Mouse (Mus musculus): ENCODE measurements at regions not wholly inside any gene's neighbourhood (a gene's known extent, or its start where the extent isn't known, plus 50 kb on each side); places are given as distances from the start of the nearest gene placed in this dataset.

DNA sequence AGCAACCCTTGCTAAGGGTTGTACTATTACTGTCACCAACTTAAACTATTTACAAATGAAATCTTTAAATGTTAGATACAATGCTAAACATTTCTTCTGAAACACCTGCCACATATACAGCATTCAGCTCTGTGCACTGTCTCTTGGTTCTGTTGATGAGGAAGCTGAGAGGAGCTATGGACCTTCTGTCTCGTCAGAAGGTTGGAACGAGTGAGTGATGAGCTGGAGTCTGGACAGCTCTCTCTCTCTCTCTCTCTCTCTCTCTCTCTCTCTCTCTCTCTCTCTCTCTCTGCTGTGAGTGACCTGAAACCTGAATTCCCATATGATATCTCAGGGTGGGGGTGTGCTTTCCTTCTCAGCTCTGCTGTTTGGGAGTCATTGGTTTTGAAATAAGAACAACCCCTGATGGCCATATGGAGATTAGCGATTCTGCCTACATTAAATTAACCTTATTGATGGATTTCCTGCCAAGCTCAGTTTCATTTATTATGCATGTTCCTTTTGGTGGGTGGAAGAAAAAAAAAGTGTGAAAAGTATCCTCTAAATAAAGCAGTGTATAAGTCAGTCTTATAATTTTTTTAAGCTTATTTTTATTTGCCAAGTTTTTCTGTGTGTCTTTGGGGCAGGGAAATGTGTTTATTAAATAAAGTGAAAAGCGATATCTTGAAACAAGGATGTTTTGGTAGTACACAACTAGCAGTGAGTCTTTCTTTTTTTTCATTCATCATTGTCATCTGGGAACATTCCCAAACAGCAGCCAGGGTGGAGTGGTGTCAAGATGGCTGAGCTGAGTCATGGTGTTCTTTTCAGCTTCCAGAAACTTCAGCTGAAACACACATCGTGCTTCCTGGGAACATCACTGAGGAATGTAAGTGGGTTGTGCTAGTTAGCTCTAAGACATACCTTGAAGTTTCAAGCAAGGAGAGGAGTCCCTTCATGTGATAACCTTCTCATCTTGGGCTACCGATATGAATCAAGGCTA is 150.5 kb upstream of the Pfn2 start:
- DNase-seq (ENCODE audit: low read depth, low spot score), result no peak
- peaks cover 0 to 2% of the 10 kb centered on the region in 2 experiments; a peak in 2 of 4 replicates for H3K27me3 ChIP-seq (ENCODE audit: control insufficient read depth in 1 of 2, insufficient read depth in 2 of 2, low read length in 2 of 2)
- H3K79me2 ChIP-seq (ENCODE audit: control insufficient read depth, insufficient read depth, low read length, poor library complexity), result no peaks in the 10 kb centered on the region
- H3K9me3 ChIP-seq (replicated peaks; ENCODE audit: insufficient read depth, low read length), result no peaks in the 10 kb centered on the region
- no peaks in the 10 kb centered on the region for H3K36me3 ChIP-seq (ENCODE audit: control insufficient read depth in 1 of 2, insufficient read depth in 2 of 2, low read length in 2 of 2)
- H3K4me3 ChIP-seq (ENCODE audit: control insufficient read depth in 1 of 2, insufficient read depth in 1 of 2, low read depth in 2 of 2, low read length in 2 of 2), result no peak overlapping the region
- no peak overlapping the region for H3K27ac ChIP-seq (ENCODE audit: control insufficient read depth, low read depth, low read length)
- TF ChIP-seq ZKSCAN1 (IDR thresholded peaks at IDR 0.05; ENCODE audit: low read depth, low read length) (no peak), CHD2 (IDR thresholded peaks at IDR 0.05; ENCODE audit: low read length) (no peak), ETS1 (IDR thresholded peaks at IDR 0.05; ENCODE audit: low read depth, low read length) (no peak), USF2 (IDR thresholded peaks at IDR 0.05; ENCODE audit: borderline replicate concordance in 1 of 2, insufficient read depth in 1 of 2, low read depth in 1 of 2, low read length in 2 of 2) (no peak), UBTF (IDR thresholded peaks at IDR 0.05; ENCODE audit: borderline replicate concordance, insufficient read depth, low read depth, low read length) (no peak), NELFE (IDR thresholded peaks at IDR 0.05; ENCODE audit: low read depth, low read length) (no peak), TBP (IDR thresholded peaks at IDR 0.05; ENCODE audit: low read depth, low read length) (no peak), MEF2A (IDR thresholded peaks at IDR 0.05; ENCODE audit: extremely low read depth, insufficient replicate concordance, low read depth, low read length, poor library complexity, severe bottlenecking) (no peak), GABPA (IDR thresholded peaks at IDR 0.05; ENCODE audit: low read depth, low read length) (no peak), CHD1 (IDR thresholded peaks at IDR 0.05; ENCODE audit: low read depth, low read length) (no peak), MAZ (IDR thresholded peaks at IDR 0.05; ENCODE audit: low read depth, low read length) (no peak), TCF12 (IDR thresholded peaks at IDR 0.05; ENCODE audit: low read depth, low read length) (no peak), RCOR1 (IDR thresholded peaks at IDR 0.05; ENCODE audit: low read depth, low read length) (no peak), JUND (IDR thresholded peaks at IDR 0.05; ENCODE audit: low read depth, low read length) (no peak), MXI1 (IDR thresholded peaks at IDR 0.05; ENCODE audit: low read depth, low read length) (no peak), POLR2AphosphoS5 (IDR thresholded peaks at IDR 0.05; ENCODE audit: borderline replicate concordance, low read depth, low read length) (no peak)
- H3K4me1 ChIP-seq (ENCODE audit: control insufficient read depth in 1 of 2, insufficient read depth in 2 of 2, low read length in 2 of 2), result no peaks in the 10 kb centered on the region
- no peak overlapping the region for H3K9ac ChIP-seq (ENCODE audit: control insufficient read depth, low read depth, low read length, poor library complexity, severe bottlenecking)

Data from MEL (cell line).